15 mouse cellular contexts compared by ENCODE assay signal in the genomic region with DNA sequence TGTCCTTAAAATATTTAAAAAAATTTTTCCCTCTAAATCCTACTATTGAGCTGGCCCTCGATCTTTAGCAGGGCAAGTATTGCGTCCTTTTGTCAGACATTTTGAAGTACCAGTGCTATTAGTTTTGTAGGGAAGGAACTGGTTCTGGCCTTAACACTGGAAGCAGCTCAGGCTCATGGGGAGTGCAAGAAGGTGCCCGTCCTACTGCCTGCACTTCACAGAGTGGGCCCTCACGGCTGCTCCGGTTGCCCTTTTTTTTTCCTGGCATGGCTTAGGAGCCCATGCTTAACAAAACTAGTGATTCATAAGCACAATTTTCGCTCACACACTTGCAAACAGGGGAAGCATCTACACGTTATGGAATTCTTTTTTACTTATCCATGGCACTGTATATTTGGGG. TPM values are rescaled to one million over a fixed set of nuclear protein-coding genes. Genes with fewer than 3 reads are reported as not detected.
DNase-seq lines count a peak whose midpoint lies in the region; ATAC-seq and TF ChIP-seq lines count a peak whose summit lies in the region.
"Had no signal": no experiment of that assay in that cellular context is flagged by ENCODE, and none has a peak within 500 bp of the region (broad histone marks: within the 10 kb centered on the region; RNA-seq: fewer than 3 reads in every experiment).

No protein-coding gene starts in this region.

- H3K36me3 ChIP-seq in hindbrain, embryonic 11.5 days (ENCODE audit: control insufficient read depth, insufficient read depth, low read length): no peaks in the 10 kb centered on the region
- no peaks in the 10 kb centered on the region for H3K36me3 ChIP-seq in hindbrain, postnatal 0 days (ENCODE audit: insufficient read depth, low read length)
- H3K36me3 ChIP-seq in limb, embryonic 13.5 days: peaks cover 10% of the 10 kb centered on the region; the same call in 1 of the 2 replicates
- H3K36me3 ChIP-seq in forebrain, postnatal 0 days (ENCODE audit: insufficient read depth): no peaks in the 10 kb centered on the region
- no peaks in the 10 kb centered on the region for H3K36me3 ChIP-seq in thymus, adult 2 months (ENCODE audit: control insufficient read depth, insufficient read depth, low read length)
- H3K36me3 ChIP-seq: liver, embryonic 12.5 days had no signal

- no peaks in the 10 kb centered on the region for H3K9me3 ChIP-seq in hindbrain, embryonic 11.5 days (ENCODE audit: control insufficient read depth, low read length)
- no peaks in the 10 kb centered on the region for H3K9me3 ChIP-seq in hindbrain, postnatal 0 days (ENCODE audit: low read length)
- H3K9me3 ChIP-seq in limb, embryonic 13.5 days: no peaks in the 10 kb centered on the region
- H3K9me3 ChIP-seq in forebrain, postnatal 0 days (ENCODE audit: low read length): no peaks in the 10 kb centered on the region
- H3K9me3 ChIP-seq: liver, embryonic 12.5 days had no signal

- no peak for TF ChIP-seq CTCF in hindbrain, postnatal 0 days (IDR thresholded peaks at IDR 0.05; ENCODE audit: low read depth)
- no peak for TF ChIP-seq CTCF in forebrain, postnatal 0 days (IDR thresholded peaks at IDR 0.05; ENCODE audit: low read depth)
- no peak for TF ChIP-seq CTCF in thymus, adult 2 months (IDR thresholded peaks at IDR 0.05; ENCODE audit: borderline replicate concordance, control insufficient read depth, extremely low read depth, insufficient read depth, low read length, poor library complexity)

- 0 out of 2 replicates have a peak, but pooled peaks cover 3% of the 10 kb centered on the region for H3K4me1 ChIP-seq in hindbrain, embryonic 11.5 days (replicated peaks; ENCODE audit: control insufficient read depth, insufficient read depth, low read length)
- H3K4me1 ChIP-seq in hindbrain, postnatal 0 days (ENCODE audit: insufficient read depth, low read length): no peaks in the 10 kb centered on the region
- peaks cover 54% of the 10 kb centered on the region for H3K4me1 ChIP-seq in limb, embryonic 13.5 days
- no peaks in the 10 kb centered on the region for H3K4me1 ChIP-seq in forebrain, postnatal 0 days (ENCODE audit: insufficient read depth)
- peaks cover 3% of the 10 kb centered on the region; the same call in 1 of the 2 replicates for H3K4me1 ChIP-seq in thymus, adult 2 months (replicated peaks; ENCODE audit: control insufficient read depth, insufficient read depth, low read length)
- H3K4me1 ChIP-seq: liver, embryonic 12.5 days had no signal

- DNase-seq in hindbrain, embryonic 11.5 days (ENCODE audit: low spot score): peak; percentile 63
- DNase-seq in hindbrain, postnatal 0 days (ENCODE audit: low spot score): no peak
- DNase-seq in A20 (ENCODE audit: low read depth, low spot score): peak; percentile 12
- DNase-seq in kidney, adult 9 months: peak; percentile 44
- no peak for DNase-seq in embryo, embryonic 10.5 days (ENCODE audit: low spot score)
- no peak for DNase-seq in forebrain, postnatal 0 days
- DNase-seq in thymus, adult 2 months: no peak
- DNase-seq: cerebellum, adult 8-10 months; layer of hippocampus, postnatal 36 days; thymus, postnatal 36 days had no signal

- no peak overlapping the region for H3K9ac ChIP-seq in hindbrain, embryonic 11.5 days (ENCODE audit: low read depth, low read length)
- no peak overlapping the region for H3K9ac ChIP-seq in hindbrain, postnatal 0 days (replicated peaks; ENCODE audit: low read length)
- H3K9ac ChIP-seq in limb, embryonic 13.5 days: peak overlapping the region; percentile 100
- H3K9ac ChIP-seq in forebrain, postnatal 0 days: no peak overlapping the region
- H3K9ac ChIP-seq: liver, embryonic 12.5 days had no signal

- H3K4me2 ChIP-seq in hindbrain, embryonic 11.5 days (replicated peaks; ENCODE audit: low read depth, low read length): no peak overlapping the region
- no peak overlapping the region for H3K4me2 ChIP-seq in hindbrain, postnatal 0 days (ENCODE audit: low read depth, low read length)
- peak overlapping the region; percentile 75 for H3K4me2 ChIP-seq in limb, embryonic 13.5 days (replicated peaks)
- H3K4me2 ChIP-seq in forebrain, postnatal 0 days (ENCODE audit: low read depth): no peak overlapping the region
- H3K4me2 ChIP-seq: liver, embryonic 12.5 days; midbrain, embryonic 11.5 days had no signal

- under 1% methylated on average over 7 of the region's 7 CpGs for WGBS in hindbrain, embryonic 11.5 days
- 3% methylated on average over 7 of the region's 7 CpGs for WGBS in hindbrain, postnatal 0 days
- 2% methylated on average over 7 of the region's 7 CpGs for WGBS in limb, embryonic 13.5 days
- WGBS in forebrain, postnatal 0 days: 3% methylated on average over 7 of the region's 7 CpGs
- 35% methylated on average over 7 of the region's 7 CpGs for WGBS in thymus, adult 2 months

- TF ChIP-seq POLR2A in thymus, adult 2 months (IDR thresholded peaks at IDR 0.05; ENCODE audit: control insufficient read depth, extremely low read depth, insufficient read depth, low read length, poor library complexity): no peak

- no peak for ATAC-seq in hindbrain, embryonic 11.5 days (ENCODE audit: low FRiP score)
- ATAC-seq in hindbrain, postnatal 0 days: no peak
- ATAC-seq in limb, embryonic 13.5 days (ENCODE audit: low FRiP score, low read depth): no peak
- ATAC-seq in forebrain, postnatal 0 days: no peak
- ATAC-seq: liver, embryonic 12.5 days; lung, postnatal 0 days had no signal

- H3K4me3 ChIP-seq in hindbrain, embryonic 11.5 days (ENCODE audit: low read depth, low read length): no peak overlapping the region
- H3K4me3 ChIP-seq in hindbrain, postnatal 0 days (ENCODE audit: low read length): no peak overlapping the region
- peak overlapping the region; percentile 95 for H3K4me3 ChIP-seq in limb, embryonic 13.5 days
- H3K4me3 ChIP-seq in forebrain, postnatal 0 days (ENCODE audit: low read depth, low read length): no peak overlapping the region
- no peak overlapping the region for H3K4me3 ChIP-seq in thymus, adult 2 months (ENCODE audit: control insufficient read depth, insufficient read depth, low read length)
- H3K4me3 ChIP-seq: liver, embryonic 12.5 days had no signal

- no peak overlapping the region for H3K27ac ChIP-seq in hindbrain, embryonic 11.5 days (ENCODE audit: low read depth, low read length)
- no peak overlapping the region for H3K27ac ChIP-seq in hindbrain, postnatal 0 days
- H3K27ac ChIP-seq in limb, embryonic 13.5 days: peak overlapping the region; percentile 100
- H3K27ac ChIP-seq in forebrain, postnatal 0 days (ENCODE audit: low read depth, low read length): no peak overlapping the region
- H3K27ac ChIP-seq in thymus, adult 2 months (ENCODE audit: control insufficient read depth, insufficient read depth, low read length): no peak overlapping the region
- H3K27ac ChIP-seq: liver, embryonic 12.5 days had no signal

- peaks cover 94% of the 10 kb centered on the region for H3K27me3 ChIP-seq in hindbrain, embryonic 11.5 days (ENCODE audit: control insufficient read depth, insufficient read depth, low read length)
- peaks cover 100% of the 10 kb centered on the region for H3K27me3 ChIP-seq in hindbrain, postnatal 0 days (ENCODE audit: insufficient read depth, low read length)
- peaks cover 9% of the 10 kb centered on the region; the same call in 1 of the 2 replicates for H3K27me3 ChIP-seq in limb, embryonic 13.5 days
- peaks cover 98% of the 10 kb centered on the region for H3K27me3 ChIP-seq in forebrain, postnatal 0 days (ENCODE audit: insufficient read depth, low read length)
- H3K27me3 ChIP-seq in thymus, adult 2 months (ENCODE audit: control insufficient read depth, insufficient read depth, low read length): peaks cover 54% of the 10 kb centered on the region

RNA-seq across cellular contexts. Expression of a gene that starts 1.7 kb away (rescaled TPM):
- polyA plus RNA-seq in hindbrain, embryonic 11.5 days (2014; fragmentation: Nextera tagmentation; extraction: Ambion mirVana): not detected in 2 replicates
- not detected in 2 replicates for total RNA-seq in hindbrain, postnatal 0 days (2014; rRNA removed)
- not detected in 2 replicates for polyA plus RNA-seq in hindbrain, postnatal 0 days (2015; fragmentation: Nextera tagmentation; extraction: Ambion mirVana)
- 191 and 207 TPM in 2 replicates for polyA plus RNA-seq in limb, embryonic 13.5 days (2015; fragmentation: Nextera tagmentation; extraction: Ambion mirVana)
- total RNA-seq in forebrain, postnatal 0 days (2014; rRNA removed): not detected in 2 replicates
- polyA plus RNA-seq in forebrain, postnatal 0 days (2015; fragmentation: Nextera tagmentation; extraction: Ambion mirVana): not detected in 2 replicates
- polyA plus RNA-seq in thymus, adult 2 months (2012; rRNA removed): not detected in 2 replicates
- total RNA-seq: layer of hippocampus, postnatal 36 days had no signal
- polyA plus RNA-seq: heart, postnatal 0 days; lung, postnatal 0 days; midbrain, embryonic 11.5 days had no signal

RNA-seq across cellular contexts. Expression of a gene that starts 6.6 kb away (rescaled TPM):
- not detected in 2 replicates for polyA plus RNA-seq in hindbrain, embryonic 11.5 days (2014; fragmentation: Nextera tagmentation; extraction: Ambion mirVana)
- total RNA-seq in hindbrain, postnatal 0 days (2014; rRNA removed): not detected in 2 replicates
- polyA plus RNA-seq in hindbrain, postnatal 0 days (2015; fragmentation: Nextera tagmentation; extraction: Ambion mirVana): not detected in 2 replicates
- 44.5 and 55.0 TPM in 2 replicates for polyA plus RNA-seq in limb, embryonic 13.5 days (2015; fragmentation: Nextera tagmentation; extraction: Ambion mirVana)
- total RNA-seq in forebrain, postnatal 0 days (2014; rRNA removed): not detected in 2 replicates
- not detected in 2 replicates for polyA plus RNA-seq in forebrain, postnatal 0 days (2015; fragmentation: Nextera tagmentation; extraction: Ambion mirVana)
- polyA plus RNA-seq in thymus, adult 2 months (2012; rRNA removed): not detected in 2 replicates
- total RNA-seq: layer of hippocampus, postnatal 36 days had no signal
- polyA plus RNA-seq: heart, postnatal 0 days; liver, embryonic 12.5 days; lung, postnatal 0 days; midbrain, embryonic 11.5 days had no signal

RNA-seq across cellular contexts. Expression of a gene that starts 8.1 kb away (rescaled TPM):
- 0.25 and 1.1 TPM in 2 replicates for polyA plus RNA-seq in hindbrain, embryonic 11.5 days (2014; fragmentation: Nextera tagmentation; extraction: Ambion mirVana)
- 0.26 TPM in 1 of 2 replicates, not detected in the other for total RNA-seq in hindbrain, postnatal 0 days (2014; rRNA removed)
- polyA plus RNA-seq in hindbrain, postnatal 0 days (2015; fragmentation: Nextera tagmentation; extraction: Ambion mirVana): 0.18 TPM in 1 of 2 replicates, not detected in the other
- 58.3 and 63.5 TPM in 2 replicates for polyA plus RNA-seq in limb, embryonic 13.5 days (2015; fragmentation: Nextera tagmentation; extraction: Ambion mirVana)
- total RNA-seq in forebrain, postnatal 0 days (2014; rRNA removed): not detected in 2 replicates
- polyA plus RNA-seq in forebrain, postnatal 0 days (2015; fragmentation: Nextera tagmentation; extraction: Ambion mirVana): not detected in 2 replicates
- polyA plus RNA-seq in thymus, adult 2 months (2012; rRNA removed): 0.26 and 0.56 TPM in 2 replicates
- total RNA-seq: layer of hippocampus, postnatal 36 days had no signal
- polyA plus RNA-seq: heart, postnatal 0 days; midbrain, embryonic 11.5 days had no signal

RNA-seq across cellular contexts. Expression of a gene that starts 17.3 kb away (rescaled TPM):
- 0.34 and 1.9 TPM in 2 replicates for polyA plus RNA-seq in hindbrain, embryonic 11.5 days (2014; fragmentation: Nextera tagmentation; extraction: Ambion mirVana)
- 2.6 and 2.9 TPM in 2 replicates for total RNA-seq in hindbrain, postnatal 0 days (2014; rRNA removed)
- polyA plus RNA-seq in hindbrain, postnatal 0 days (2015; fragmentation: Nextera tagmentation; extraction: Ambion mirVana): 1.3 and 3.9 TPM in 2 replicates
- polyA plus RNA-seq in limb, embryonic 13.5 days (2015; fragmentation: Nextera tagmentation; extraction: Ambion mirVana): 11.8 and 13.1 TPM in 2 replicates
- total RNA-seq in forebrain, postnatal 0 days (2014; rRNA removed): not detected in 2 replicates
- not detected in 2 replicates for polyA plus RNA-seq in forebrain, postnatal 0 days (2015; fragmentation: Nextera tagmentation; extraction: Ambion mirVana)
- polyA plus RNA-seq in thymus, adult 2 months (2012; rRNA removed): 2.5 and 3.4 TPM in 2 replicates
- total RNA-seq: layer of hippocampus, postnatal 36 days had no signal
- polyA plus RNA-seq: midbrain, embryonic 11.5 days had no signal

RNA-seq across cellular contexts. Expression of a gene that starts 21.7 kb away (rescaled TPM):
- not detected in 2 replicates for polyA plus RNA-seq in hindbrain, embryonic 11.5 days (2014; fragmentation: Nextera tagmentation; extraction: Ambion mirVana)
- not detected in 2 replicates for total RNA-seq in hindbrain, postnatal 0 days (2014; rRNA removed)
- not detected in 2 replicates for polyA plus RNA-seq in hindbrain, postnatal 0 days (2015; fragmentation: Nextera tagmentation; extraction: Ambion mirVana)
- 24.5 and 27.7 TPM in 2 replicates for polyA plus RNA-seq in limb, embryonic 13.5 days (2015; fragmentation: Nextera tagmentation; extraction: Ambion mirVana)
- not detected in 2 replicates for total RNA-seq in forebrain, postnatal 0 days (2014; rRNA removed)
- not detected in 2 replicates for polyA plus RNA-seq in forebrain, postnatal 0 days (2015; fragmentation: Nextera tagmentation; extraction: Ambion mirVana)
- not detected in 2 replicates for polyA plus RNA-seq in thymus, adult 2 months (2012; rRNA removed)
- total RNA-seq: layer of hippocampus, postnatal 36 days had no signal
- polyA plus RNA-seq: heart, postnatal 0 days; liver, embryonic 12.5 days; lung, postnatal 0 days; midbrain, embryonic 11.5 days had no signal

Comparison
In these comparisons a context has a peak if more than half of its experiments do, and no peak if none do; other contexts are left out.
1. DNase-seq: peak in hindbrain, embryonic 11.5 days (single experiment), A20 (single experiment) and kidney, adult 9 months (single experiment); none in hindbrain, postnatal 0 days (single experiment), embryo, embryonic 10.5 days (single experiment), forebrain, postnatal 0 days (single experiment) and thymus, adult 2 months (single experiment).
2. RNA of a gene that starts 1.7 kb away (polyA plus RNA-seq): 191 to 207 TPM in limb, embryonic 13.5 days; not detected in hindbrain, embryonic 11.5 days, not detected in hindbrain, postnatal 0 days, not detected in forebrain, postnatal 0 days and not detected in thymus, adult 2 months; every median in the first group is over 100 times any median in the second.
3. RNA of a gene that starts 6.6 kb away (polyA plus RNA-seq): 44.5 to 55.0 TPM in limb, embryonic 13.5 days; not detected in hindbrain, embryonic 11.5 days, not detected in hindbrain, postnatal 0 days, not detected in forebrain, postnatal 0 days and not detected in thymus, adult 2 months; every median in the first group is over 10 times any median in the second.
4. RNA of a gene that starts 8.1 kb away (polyA plus RNA-seq): 58.3 to 63.5 TPM in limb, embryonic 13.5 days; 0.26 to 0.56 TPM in thymus, adult 2 months, 0.25 to 1.1 TPM in hindbrain, embryonic 11.5 days, 0.18 TPM in hindbrain, postnatal 0 days and not detected in forebrain, postnatal 0 days; every median in the first group is over 10 times any median in the second.